Mouse (Mus musculus): ENCODE results near the gene Ppp2r5d. TPM values are rescaled to one million over a fixed set of nuclear protein-coding genes. Genes with fewer than 3 reads are reported as not detected.

Gene Ppp2r5d
- total RNA-seq, 2 experiments from 2014 or later: 99.6 to 100 TPM

- no peak for DNase-seq
- intact Hi-C loops (cut with DNase I): no loop called here
Observed at GRCm38 (mm10) chr17:46724477-46725084, 19.7 kb upstream of the Ppp2r5d start.

GRCm38 (mm10) chr17:46721077-46721476 is 16.2 kb upstream of the Ppp2r5d start:
- DNase-seq: no peak
- intact Hi-C loops (cut with DNase I): no loop called here

- intact Hi-C loops (cut with DNase I): no loop called here
- no peak for DNase-seq
Observed at GRCm38 (mm10) chr17:46714756-46715481, 10.0 kb upstream of the Ppp2r5d start.

- no peak for DNase-seq
- intact Hi-C loops (cut with DNase I): no loop called here
Observed at GRCm38 (mm10) chr17:46713849-46714248, 8.9 kb upstream of the Ppp2r5d start.

- no peak for DNase-seq
- intact Hi-C loops (cut with DNase I): no loop called here
Observed at GRCm38 (mm10) chr17:46712442-46712841, 7.5 kb upstream of the Ppp2r5d start.

GRCm38 (mm10) chr17:46711612-46712271 is 6.8 kb upstream of the Ppp2r5d start:
- DNase-seq: peak; percentile 50
- intact Hi-C loops (cut with DNase I): no loop called here

GRCm38 (mm10) chr17:46710959-46711597 is 6.2 kb upstream of the Ppp2r5d start, which contains the start of gene Pex6:
Gene Pex6, plus strand, starts transcription at chr17:46711463.
- intact Hi-C loops (cut with DNase I): no loop called here
- DNase-seq: peak; percentile 96

GRCm38 (mm10) chr17:46706375-46707089 is 1.6 kb upstream of the Ppp2r5d start:
- intact Hi-C loops (cut with DNase I): no loop called here
- DNase-seq: no peak

GRCm38 (mm10) chr17:46703971-46704886 is 682 bp downstream of the Ppp2r5d start:
- no peak for DNase-seq
- intact Hi-C loops (cut with DNase I): no loop called here

GRCm38 (mm10) chr17:46702506-46702905 is 2.4 kb downstream of the Ppp2r5d start:
- intact Hi-C loops (cut with DNase I): no loop called here
- no peak for DNase-seq

GRCm38 (mm10) chr17:46702100-46702499 is 2.8 kb downstream of the Ppp2r5d start:
- no peak for DNase-seq
- intact Hi-C loops (cut with DNase I): no loop called here

GRCm38 (mm10) chr17:46701489-46701888 is 3.4 kb downstream of the Ppp2r5d start:
- DNase-seq: no peak
- intact Hi-C loops (cut with DNase I): no loop called here

GRCm38 (mm10) chr17:46699912-46700311 is 5.0 kb downstream of the Ppp2r5d start:
- no peak for DNase-seq
- intact Hi-C loops (cut with DNase I): no loop called here

- no peak for DNase-seq
- intact Hi-C loops (cut with DNase I): no loop called here
Observed at GRCm38 (mm10) chr17:46699245-46699644, 5.7 kb downstream of the Ppp2r5d start.

GRCm38 (mm10) chr17:46698515-46698914 is 6.4 kb downstream of the Ppp2r5d start:
- intact Hi-C loops (cut with DNase I): no loop called here
- no peak for DNase-seq

GRCm38 (mm10) chr17:46694517-46695063 is 10.3 kb downstream of the Ppp2r5d start:
- no peak for DNase-seq
- intact Hi-C loops (cut with DNase I): no loop called here

- intact Hi-C loops (cut with DNase I): no loop called here
- DNase-seq: no peak
Observed at GRCm38 (mm10) chr17:46691390-46691789, 13.5 kb downstream of the Ppp2r5d start.

- DNase-seq: no peak
- intact Hi-C loops (cut with DNase I): no loop called here
Observed at GRCm38 (mm10) chr17:46690665-46691064, 14.2 kb downstream of the Ppp2r5d start.

- DNase-seq: no peak
- intact Hi-C loops (cut with DNase I): no loop called here
Observed at GRCm38 (mm10) chr17:46685913-46686312, 19.0 kb downstream of the Ppp2r5d start.
